Mouse (Mus musculus) CH12.LX (cell line): ENCODE data around the gene Rasgef1a.

Source experiments
- BHLHE40 ChIP-seq: IDR thresholded peaks from 2 replicates; pipeline ENCODE4 v1.6.1; 2011; ENCODE audit warnings: mild to moderate bottlenecking, low read depth, low read length, improper control_type of control experiment
- CHD1 ChIP-seq: IDR thresholded peaks from 2 replicates; pipeline ENCODE4 v1.6.1; 2012; ENCODE audit warnings: low read depth, low read length, improper control_type of control experiment, inconsistent platforms
- CTCF ChIP-seq, 2 experiments: IDR thresholded peaks in 1 of 2; conservative IDR thresholded peaks in 1 of 2; 2 replicates each; pipeline ENCODE4 v1.5.1; 2011 to 2012; ENCODE audit warnings: low read depth in 2 of 2, low read length in 2 of 2, improper control_type of control experiment in 1 of 2, inconsistent platforms in 1 of 2, mild to moderate bottlenecking in 1 of 2, moderate library complexity in 1 of 2
- ELF1 ChIP-seq: IDR thresholded peaks from 2 replicates; pipeline ENCODE4 v1.6.1; 2014; ENCODE audit warnings: low read depth, mild to moderate bottlenecking, inconsistent platforms, low read length, improper control_type of control experiment
- EP300 ChIP-seq: IDR thresholded peaks from 2 replicates; pipeline ENCODE4 v1.6.1; 2011; ENCODE audit warnings: low read length, improper control_type of control experiment
- HCFC1 ChIP-seq: IDR thresholded peaks from 2 replicates; pipeline ENCODE4 v1.6.1; 2012; ENCODE audit warnings: low read depth, mild to moderate bottlenecking, inconsistent platforms, low read length, improper control_type of control experiment
- MAX ChIP-seq: IDR thresholded peaks from 2 replicates; pipeline ENCODE4 v1.6.1; 2011; ENCODE audit warnings: low read length, improper control_type of control experiment
- MEF2A ChIP-seq: IDR thresholded peaks from 2 replicates; pipeline ENCODE4 v1.6.1; 2014; ENCODE audit warnings: low read depth, mild to moderate bottlenecking, inconsistent platforms, low read length, improper control_type of control experiment, borderline replicate concordance
- POLR2A ChIP-seq: IDR thresholded peaks from 2 replicates; pipeline ENCODE4 v1.6.1; 2011; ENCODE audit warnings: low read depth, mild to moderate bottlenecking, improper control_type of control experiment, low read length
- UBTF ChIP-seq: IDR thresholded peaks from 2 replicates; pipeline ENCODE4 v1.6.1; 2012; ENCODE audit warnings: low read depth, mild to moderate bottlenecking, inconsistent platforms, low read length, improper control_type of control experiment, moderate library complexity

- TF ChIP-seq HCFC1 = no peak
- TF ChIP-seq CHD1 = no peak
- no peak for TF ChIP-seq CTCF (conservative IDR thresholded peaks at IDR 0.05 in 1 of 2, IDR thresholded peaks at IDR 0.05 in 1 of 2; ENCODE audit: low read depth in 2 of 2, low read length in 2 of 2)
- TF ChIP-seq EP300 = no peak
- TF ChIP-seq BHLHE40 = no peak
- TF ChIP-seq MAX = no peak
- no peak for TF ChIP-seq POLR2A
- TF ChIP-seq ELF1 = no peak
- no peak for TF ChIP-seq UBTF
- no peak for TF ChIP-seq MEF2A
Measured at GRCm38 (mm10) chr6:118011616-118012316, 528 bp downstream of the Rasgef1a start.
